Mouse (Mus musculus): ENCODE measurements around the gene Tesk2. TPM values are rescaled to one million over a fixed set of nuclear protein-coding genes. Genes with fewer than 3 reads are reported as not detected.
"Not testable (repeated sequence)": the region's sequence is repeated elsewhere in the genome, so short reads cannot be mapped to it uniquely, and the experiment has no call there.

The Tesk2 gene
- polyA plus RNA-seq, 1 experiment = 2.3 TPM

- DNase-seq = peak; percentile 20
- under 1% methylated on average over 4 of the region's 4 CpGs for WGBS
- no peak overlapping the region for H3K4me3 ChIP-seq (replicated peaks; ENCODE audit: extremely low read depth, low read depth, low read length)
- no peaks in the 10 kb centered on the region for H3K4me1 ChIP-seq (ENCODE audit: control insufficient read depth, insufficient read depth, low read length)
- peak; percentile 66 for TF ChIP-seq CTCF (IDR thresholded peaks at IDR 0.05; ENCODE audit: insufficient read depth, low read length)
- no peak for TF ChIP-seq POLR2A (IDR thresholded peaks at IDR 0.05; ENCODE audit: borderline replicate concordance, extremely low read depth, low read depth, low read length)
Observed at GRCm38 (mm10) chr4:116827819-116828218, 107.1 kb downstream of the Tesk2 start.

GRCm38 (mm10) chr4:116829364-116830069 lies 108.8 kb downstream of the Tesk2 start:
- no peak for DNase-seq
- H3K4me3 ChIP-seq (replicated peaks; ENCODE audit: extremely low read depth, low read depth, low read length) = no peak overlapping the region
- H3K4me1 ChIP-seq (ENCODE audit: control insufficient read depth, insufficient read depth, low read length) = no peaks in the 10 kb centered on the region
- TF ChIP-seq CTCF (IDR thresholded peaks at IDR 0.05; ENCODE audit: insufficient read depth, low read length) (no peak), POLR2A (IDR thresholded peaks at IDR 0.05; ENCODE audit: borderline replicate concordance, extremely low read depth, low read depth, low read length) (no peak)
- WGBS = 36% methylated on average over 6 of the region's 6 CpGs

- H3K4me1 ChIP-seq (ENCODE audit: control insufficient read depth, insufficient read depth, low read length) = no peaks in the 10 kb centered on the region
- no peak for DNase-seq
- no peak overlapping the region for H3K4me3 ChIP-seq (replicated peaks; ENCODE audit: extremely low read depth, low read depth, low read length)
- WGBS = 42% methylated on average over 6 of the region's 6 CpGs
- TF ChIP-seq POLR2A (IDR thresholded peaks at IDR 0.05; ENCODE audit: borderline replicate concordance, extremely low read depth, low read depth, low read length) (no peak), CTCF (IDR thresholded peaks at IDR 0.05; ENCODE audit: insufficient read depth, low read length) (no peak)
Observed at GRCm38 (mm10) chr4:116830070-116830368, 109.3 kb downstream of the Tesk2 start.

- 55% methylated on average over 2 of the region's 2 CpGs for whole genome bisulfite sequencing
- DNase-seq = no peak
- Histone ChIP-seq H3K4me3 (replicated peaks; ENCODE audit: extremely low read depth, low read depth, low read length) (no peak overlapping the region), H3K4me1 (ENCODE audit: control insufficient read depth, insufficient read depth, low read length) (no peaks in the 10 kb centered on the region)
- TF ChIP-seq CTCF (IDR thresholded peaks at IDR 0.05; ENCODE audit: insufficient read depth, low read length) (no peak), POLR2A (IDR thresholded peaks at IDR 0.05; ENCODE audit: borderline replicate concordance, extremely low read depth, low read depth, low read length) (no peak)
Observed at GRCm38 (mm10) chr4:116838999-116839398, 118.3 kb downstream of the Tesk2 start.

- DNase-seq; H3K4me1 ChIP-seq (ENCODE audit: control insufficient read depth, insufficient read depth, low read length); H3K4me3 ChIP-seq (replicated peaks; ENCODE audit: extremely low read depth, low read depth, low read length): not testable (repeated sequence)
- 26% methylated on average over 24 of the region's 29 CpGs for whole genome bisulfite sequencing
Observed at GRCm38 (mm10) chr4:116840096-116840495, 119.3 kb downstream of the Tesk2 start.

- no peaks in the 10 kb centered on the region for H3K4me1 ChIP-seq (ENCODE audit: control insufficient read depth, insufficient read depth, low read length)
- TF ChIP-seq CTCF (IDR thresholded peaks at IDR 0.05; ENCODE audit: insufficient read depth, low read length) (no peak), POLR2A (IDR thresholded peaks at IDR 0.05; ENCODE audit: borderline replicate concordance, extremely low read depth, low read depth, low read length) (no peak)
- 81% methylated on average over 6 of the region's 6 CpGs for WGBS
- DNase-seq = no peak
- no peak overlapping the region for H3K4me3 ChIP-seq (replicated peaks; ENCODE audit: extremely low read depth, low read depth, low read length)
Observed at GRCm38 (mm10) chr4:116840841-116841240, 120.1 kb downstream of the Tesk2 start.

GRCm38 (mm10) chr4:116844324-116844723 lies 123.6 kb downstream of the Tesk2 start:
- TF ChIP-seq POLR2A (IDR thresholded peaks at IDR 0.05; ENCODE audit: borderline replicate concordance, extremely low read depth, low read depth, low read length) = no peak
- no peak for TF ChIP-seq CTCF (IDR thresholded peaks at IDR 0.05; ENCODE audit: insufficient read depth, low read length)
- no peak for DNase-seq
- Histone ChIP-seq H3K4me1 (ENCODE audit: control insufficient read depth, insufficient read depth, low read length) (no peaks in the 10 kb centered on the region), H3K4me3 (replicated peaks; ENCODE audit: extremely low read depth, low read depth, low read length) (no peak overlapping the region)
- WGBS = 94% methylated on average over 3 of the region's 3 CpGs

GRCm38 (mm10) chr4:116849901-116850300 lies 129.2 kb downstream of the Tesk2 start:
- DNase-seq = no peak
- 77% methylated on average over 3 of the region's 3 CpGs for WGBS
- no peaks in the 10 kb centered on the region for H3K4me1 ChIP-seq (ENCODE audit: control insufficient read depth, insufficient read depth, low read length)
- H3K4me3 ChIP-seq (replicated peaks; ENCODE audit: extremely low read depth, low read depth, low read length) = no peak overlapping the region
- TF ChIP-seq CTCF (IDR thresholded peaks at IDR 0.05; ENCODE audit: insufficient read depth, low read length) (no peak), POLR2A (IDR thresholded peaks at IDR 0.05; ENCODE audit: borderline replicate concordance, extremely low read depth, low read depth, low read length) (no peak)

GRCm38 (mm10) chr4:116854286-116854685 lies 133.5 kb downstream of the Tesk2 start:
- no peak for TF ChIP-seq CTCF (IDR thresholded peaks at IDR 0.05; ENCODE audit: insufficient read depth, low read length)
- no peak for TF ChIP-seq POLR2A (IDR thresholded peaks at IDR 0.05; ENCODE audit: borderline replicate concordance, extremely low read depth, low read depth, low read length)
- 23% methylated on average over 2 of the region's 2 CpGs for WGBS
- H3K4me3 ChIP-seq (replicated peaks; ENCODE audit: extremely low read depth, low read depth, low read length) = no peak overlapping the region
- no peak for DNase-seq
- H3K4me1 ChIP-seq (ENCODE audit: control insufficient read depth, insufficient read depth, low read length) = no peaks in the 10 kb centered on the region

Other genes with a start within 250 kb of the Tesk2 start
- gene Ipp, start 213.4 kb upstream of the Tesk2 start, polyA plus RNA-seq (2012; rRNA removed) = 1.4 and 2.5 TPM in 2 replicates
- 2.3 and 3.9 TPM in 2 replicates for gene Tmem69, start 165.0 kb upstream of the Tesk2 start, polyA plus RNA-seq (2012; rRNA removed)
- gene Gpbp1l1, start 163.3 kb upstream of the Tesk2 start, polyA plus RNA-seq (2012; rRNA removed) = 27.1 and 32.6 TPM in 2 replicates
- gene Ccdc17, start 124.3 kb upstream of the Tesk2 start, polyA plus RNA-seq (2012; rRNA removed) = 52.9 and 55.0 TPM in 2 replicates
- 1.3 and 2.4 TPM in 2 replicates for gene Nasp, start 93.0 kb upstream of the Tesk2 start, polyA plus RNA-seq (2012; rRNA removed)
- 536 and 669 TPM in 2 replicates for gene Akr1a1, start 69.3 kb upstream of the Tesk2 start, polyA plus RNA-seq (2012; rRNA removed)
- gene Prdx1, start 35.4 kb upstream of the Tesk2 start, polyA plus RNA-seq (2012; rRNA removed) = 58.4 and 179 TPM in 2 replicates
- gene Mmachc, start 12.5 kb upstream of the Tesk2 start, polyA plus RNA-seq (2012; rRNA removed) = 6.6 and 8.0 TPM in 2 replicates
- gene Ccdc163, start 12.4 kb upstream of the Tesk2 start, polyA plus RNA-seq (2012; rRNA removed) = 23.9 and 27.4 TPM in 2 replicates
- 17.4 and 22.1 TPM in 2 replicates for gene Toe1, start 86.7 kb downstream of the Tesk2 start, polyA plus RNA-seq (2012; rRNA removed)
- gene Mutyh, start 86.8 kb downstream of the Tesk2 start, polyA plus RNA-seq (2012; rRNA removed) = 7.5 and 7.6 TPM in 2 replicates
- 0.53 and 0.69 TPM in 2 replicates for gene Hpdl, start 100.8 kb downstream of the Tesk2 start, polyA plus RNA-seq (2012; rRNA removed)
- gene Zswim5, start 156.4 kb downstream of the Tesk2 start, polyA plus RNA-seq (2012; rRNA removed) = 1.9 and 2.6 TPM in 2 replicates

Data from lung, adult 2 months (tissue).